Mouse (Mus musculus) embryonic facial prominence, embryonic 11.5 days (tissue): ENCODE data around the gene Slc34a3. TPM values are rescaled to one million over a fixed set of nuclear protein-coding genes. Genes with fewer than 3 reads are reported as not detected.

Experiments used
- ATAC-seq: fragments of 200-750 bp; cut with Nextera tagmentation; replicated peaks from 2 replicates; pipeline ENCODE4 v1.8.0; 2017; ENCODE audit warnings: low read depth; ENCODE audit not compliant: insufficient number of reproducible peaks, low FRiP score, low TSS enrichment
- DNase-seq: peaks from one replicate; pipeline ENCODE4 v3.0.0-alpha.2; 2015; ENCODE audit warnings: low spot score
- H3K27ac ChIP-seq: fragments of 300-500 bp; sonication (generic); replicated peaks from 2 replicates; pipeline ENCODE4 v1.5.1; 2014; ENCODE audit warnings: mild to moderate bottlenecking, low read depth, low read length, control low read depth
- H3K27me3 ChIP-seq: fragments of 300-500 bp; sonication (generic); 2 replicates; pipeline ENCODE4 v1.6.1; 2014; ENCODE audit warnings: mild to moderate bottlenecking, low read length, moderate library complexity, mixed read lengths; ENCODE audit not compliant: control insufficient read depth, insufficient read depth
- H3K36me3 ChIP-seq: fragments of 300-500 bp; sonication (generic); replicated peaks from 2 replicates; pipeline ENCODE4 v1.6.1; 2014; ENCODE audit warnings: low read depth, mild to moderate bottlenecking, low read length, moderate library complexity, mixed read lengths; ENCODE audit not compliant: control insufficient read depth, insufficient read depth
- H3K4me1 ChIP-seq: fragments of 300-500 bp; sonication (generic); 2 replicates; pipeline ENCODE4 v1.6.1; 2014; ENCODE audit warnings: low read length, mixed read lengths; ENCODE audit not compliant: control insufficient read depth, insufficient read depth
- H3K4me2 ChIP-seq: fragments of 300-500 bp; sonication (generic); 2 replicates; pipeline ENCODE4 v1.6.1; 2014; ENCODE audit warnings: low read depth, mild to moderate bottlenecking, control low read depth, low read length, moderate library complexity
- H3K4me3 ChIP-seq: fragments of 300-500 bp; sonication (generic); 2 replicates; pipeline ENCODE4 v1.5.1; 2014; ENCODE audit warnings: low read depth, low read length, control low read depth
- H3K9ac ChIP-seq: fragments of 300-500 bp; sonication (generic); replicated peaks from 2 replicates; pipeline ENCODE4 v1.6.1; 2014; ENCODE audit warnings: mild to moderate bottlenecking, control low read depth, low read length
- H3K9me3 ChIP-seq: fragments of 300-500 bp; sonication (generic); replicated peaks from 2 replicates; pipeline ENCODE4 v1.6.1; 2016; ENCODE audit warnings: mild to moderate bottlenecking, low read length, inconsistent platforms, mixed read lengths; ENCODE audit not compliant: control insufficient read depth
- WGBS: fragments of 180-500 bp; shearing (Covaris S2); extraction: QIAGEN DNeasy Blood & Tissue Kit; methylation state at CpG from one replicate; pipeline ENCODE4 v1.1.7; 2014; 5-methylcytosine and 5-hydroxymethylcytosine counted together
- polyA plus RNA-seq: library from polyadenylated mRNA; unstranded; fragments of >200 nt; fragmentation: Nextera tagmentation; extraction: Ambion mirVana; gene quantifications from 2 replicates; pipeline ENCODE4 v1.2.1, GENCODE M21; 2014

Slc34a3 gene
- polyA plus RNA-seq, 1 experiment from 2014 or later = not detected

DNA sequence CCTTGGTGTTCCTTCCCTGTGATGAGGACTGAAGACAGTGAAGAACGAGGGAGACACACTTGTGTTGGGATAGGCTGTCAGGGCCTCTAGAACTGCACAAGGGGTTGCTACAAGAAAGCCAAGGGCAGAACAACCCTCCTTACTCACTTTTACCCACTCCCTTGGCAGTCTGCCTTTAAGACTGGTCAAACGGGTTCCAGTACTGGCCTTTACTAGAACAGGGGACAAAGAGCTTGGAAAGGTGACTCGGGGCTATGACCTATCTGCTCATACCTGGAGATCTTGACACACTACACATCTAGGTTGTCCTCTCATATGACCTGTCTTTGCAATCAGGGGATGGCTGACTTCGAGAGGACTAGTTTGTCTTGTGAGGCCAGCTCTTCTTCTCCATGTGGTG is 3.4 kb upstream of the Slc34a3 start:
- no peak overlapping the region for H3K4me3 ChIP-seq
- no peaks in the 10 kb centered on the region for H3K9me3 ChIP-seq
- peaks cover 7% of the 10 kb centered on the region; the same call in 1 of the 2 replicates for H3K4me1 ChIP-seq
- no peak overlapping the region for H3K27ac ChIP-seq
- peaks cover 17% of the 10 kb centered on the region for H3K27me3 ChIP-seq
- 67% methylated on average over 4 of the region's 4 CpGs for WGBS
- DNase-seq = no peak
- H3K9ac ChIP-seq = no peak overlapping the region
- no peak overlapping the region for H3K4me2 ChIP-seq
- ATAC-seq = no peak
- no peaks in the 10 kb centered on the region for H3K36me3 ChIP-seq

DNA sequence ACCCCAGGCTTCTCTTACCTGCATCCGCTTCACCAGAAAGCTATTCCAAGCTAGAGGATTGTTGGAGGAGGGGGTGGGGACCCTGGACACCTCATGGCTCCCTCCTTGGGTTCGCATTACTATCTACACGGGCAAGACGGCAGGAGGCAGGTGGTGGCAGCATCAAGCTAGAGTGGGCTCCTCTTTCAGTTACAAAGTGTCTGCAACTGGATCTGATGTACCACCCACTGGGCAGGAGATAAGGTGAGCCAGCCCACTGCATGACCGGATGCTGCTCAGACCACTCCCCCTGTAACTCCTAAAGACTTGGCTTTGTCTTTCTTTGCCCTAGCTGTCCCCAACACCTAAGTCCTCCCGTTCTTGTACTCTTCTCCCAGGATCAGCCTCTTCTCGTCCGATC is 2.5 kb upstream of the Slc34a3 start, which contains the start of gene Rnf224:
Rnf224 (minus strand) TSS at position 174 of the 400 bp plus-strand sequence.
- Histone ChIP-seq H3K9me3 (no peaks in the 10 kb centered on the region), H3K4me1 (peaks cover 4% of the 10 kb centered on the region; the same call in 1 of the 2 replicates), H3K36me3 (no peaks in the 10 kb centered on the region), H3K9ac (no peak within 1 kb of the TSS), H3K4me2 (no peak within 1 kb of the TSS), H3K27ac (no peak within 1 kb of the TSS), H3K27me3 (peaks cover 8% of the 10 kb centered on the region), H3K4me3 (no peak within 1 kb of the TSS)
- 36% methylated on average over 8 of the region's 8 CpGs for WGBS
- DNase-seq (no peak), ATAC-seq (no peak)

GRCm38 (mm10) chr2:25234551-25235220 is 522 bp upstream of the Slc34a3 start:
- no peaks in the 10 kb centered on the region for H3K9me3 ChIP-seq
- WGBS = 66% methylated on average over 5 of the region's 5 CpGs
- no peak for ATAC-seq
- no peak overlapping the region for H3K27ac ChIP-seq
- H3K27me3 ChIP-seq = no peaks in the 10 kb centered on the region
- H3K36me3 ChIP-seq = no peaks in the 10 kb centered on the region
- H3K4me3 ChIP-seq = no peak overlapping the region
- H3K4me2 ChIP-seq = no peak overlapping the region
- DNase-seq = no peak
- no peaks in the 10 kb centered on the region for H3K4me1 ChIP-seq
- H3K9ac ChIP-seq = no peak overlapping the region

GRCm38 (mm10) chr2:25233421-25233820 is 743 bp downstream of the Slc34a3 start:
- Histone ChIP-seq H3K9ac (no peak overlapping the region), H3K27me3 (no peaks in the 10 kb centered on the region), H3K9me3 (no peaks in the 10 kb centered on the region), H3K36me3 (no peaks in the 10 kb centered on the region), H3K4me2 (no peak overlapping the region), H3K27ac (no peak overlapping the region), H3K4me3 (no peak overlapping the region), H3K4me1 (no peaks in the 10 kb centered on the region)
- WGBS = 79% methylated on average over 4 of the region's 4 CpGs
- DNase-seq (no peak), ATAC-seq (no peak)

DNA sequence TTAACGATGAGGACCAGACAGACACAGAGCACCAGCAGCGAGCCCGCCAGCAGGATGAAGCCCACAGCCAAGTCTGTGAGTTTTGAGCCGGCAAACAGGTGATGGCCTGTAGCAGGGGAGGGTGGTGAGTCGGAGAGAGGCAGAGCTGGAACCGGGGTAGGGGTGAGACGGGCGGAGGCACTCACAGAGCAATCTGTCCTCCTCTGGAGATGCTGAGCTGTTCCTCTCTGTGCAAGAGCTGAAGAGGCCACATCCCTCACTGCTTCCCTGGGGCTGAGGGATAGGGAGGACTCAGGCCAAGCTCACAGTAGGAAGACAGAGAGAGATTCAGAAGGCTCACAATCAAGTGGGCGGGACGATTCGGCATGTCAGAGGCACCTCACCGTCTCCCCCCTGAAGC is 3.1 kb downstream of the Slc34a3 start:
- Histone ChIP-seq H3K9me3 (no peaks in the 10 kb centered on the region), H3K27ac (no peak overlapping the region), H3K4me2 (no peak overlapping the region), H3K9ac (no peak overlapping the region), H3K27me3 (no peaks in the 10 kb centered on the region), H3K4me3 (no peak overlapping the region), H3K4me1 (no peaks in the 10 kb centered on the region), H3K36me3 (no peaks in the 10 kb centered on the region)
- WGBS = 56% methylated on average over 12 of the region's 12 CpGs
- ATAC-seq (no peak), DNase-seq (no peak)

GRCm38 (mm10) chr2:25230581-25230980 is 3.6 kb downstream of the Slc34a3 start:
- no peak for DNase-seq
- Histone ChIP-seq H3K36me3 (no peaks in the 10 kb centered on the region), H3K9me3 (no peaks in the 10 kb centered on the region), H3K27ac (no peak overlapping the region), H3K9ac (no peak overlapping the region), H3K27me3 (no peaks in the 10 kb centered on the region), H3K4me2 (no peak overlapping the region), H3K4me3 (no peak overlapping the region), H3K4me1 (peaks cover 2% of the 10 kb centered on the region; the same call in 1 of the 2 replicates)
- WGBS = 91% methylated on average over 7 of the region's 7 CpGs
- no peak for ATAC-seq

DNA sequence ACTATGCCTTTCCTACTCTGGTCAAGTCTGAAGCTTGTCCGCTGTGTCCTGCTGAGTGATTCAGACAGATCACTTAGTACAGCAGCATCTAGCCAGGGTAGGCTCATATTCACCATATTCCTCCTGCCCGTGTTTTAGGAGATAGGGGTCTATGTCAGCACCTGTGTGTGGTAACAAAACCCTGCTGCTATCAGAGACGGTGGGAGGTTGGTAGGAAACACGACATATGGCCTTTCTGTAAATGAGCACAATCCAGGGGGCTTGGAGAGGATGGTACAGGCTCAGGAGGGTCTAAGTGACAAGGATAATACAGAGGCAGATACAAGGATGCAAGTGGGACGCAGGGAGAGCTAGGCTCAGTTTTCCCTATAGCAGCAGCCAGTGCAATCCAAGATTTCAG is 4.6 kb downstream of the Slc34a3 start:
- DNase-seq (no peak), ATAC-seq (no peak)
- no peaks in the 10 kb centered on the region for H3K27me3 ChIP-seq
- H3K4me1 ChIP-seq = peaks cover 2% of the 10 kb centered on the region; the same call in 1 of the 2 replicates
- 82% methylated on average over 5 of the region's 5 CpGs for WGBS
- no peaks in the 10 kb centered on the region for H3K9me3 ChIP-seq
- H3K4me2 ChIP-seq = no peak overlapping the region
- no peak overlapping the region for H3K4me3 ChIP-seq
- no peak overlapping the region for H3K9ac ChIP-seq
- no peaks in the 10 kb centered on the region for H3K36me3 ChIP-seq
- no peak overlapping the region for H3K27ac ChIP-seq

DNA sequence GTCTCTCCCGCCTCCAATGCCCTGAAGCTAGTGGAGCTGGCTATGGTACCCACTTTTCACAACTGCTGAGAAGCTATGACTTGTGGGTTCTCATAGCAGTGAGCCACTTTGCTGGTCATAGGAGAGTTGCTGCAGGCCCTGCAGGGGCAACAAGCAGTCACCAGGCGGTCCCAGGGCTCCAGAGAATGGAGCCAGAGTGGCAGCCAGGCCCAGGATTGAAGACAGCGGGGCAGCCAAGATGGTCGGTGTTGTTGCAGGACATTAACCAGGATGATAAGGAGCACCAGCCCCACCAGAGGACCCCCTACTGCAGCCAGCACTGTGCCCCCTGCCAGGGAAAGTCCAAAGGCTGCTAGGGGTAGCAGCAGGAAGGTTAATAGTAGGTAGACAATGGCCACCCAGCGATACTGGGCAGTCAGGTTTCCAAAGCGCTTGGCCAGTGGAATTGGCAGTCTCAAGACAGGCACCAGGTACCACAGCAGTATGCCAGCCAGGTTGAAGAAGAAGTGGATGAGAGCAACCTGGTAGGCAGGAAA is 5.1 kb downstream of the Slc34a3 start:
- 66% methylated on average over 6 of the region's 6 CpGs for WGBS
- ATAC-seq (no peak), DNase-seq (no peak)
- H3K9ac ChIP-seq = no peak overlapping the region
- no peaks in the 10 kb centered on the region for H3K27me3 ChIP-seq
- no peak overlapping the region for H3K4me3 ChIP-seq
- no peaks in the 10 kb centered on the region for H3K36me3 ChIP-seq
- no peak overlapping the region; the same call in 1 of the 2 replicates for H3K4me2 ChIP-seq
- H3K4me1 ChIP-seq = peaks cover 2% of the 10 kb centered on the region; the same call in 1 of the 2 replicates
- H3K27ac ChIP-seq = no peak overlapping the region
- no peaks in the 10 kb centered on the region for H3K9me3 ChIP-seq
